Mouse (Mus musculus) forebrain, embryonic 16.5 days (tissue): ENCODE results near the gene Rasd2. TPM values are rescaled to one million over a fixed set of nuclear protein-coding genes. Genes with fewer than 3 reads are reported as not detected.

ENCODE experiments used
- ATAC-seq: fragments of 200-750 bp; cut with Nextera tagmentation; 2 replicates; pipeline ENCODE4 v1.8.0; 2017; ENCODE audit warnings: mild to moderate bottlenecking, moderate library complexity
- H3K27ac ChIP-seq: fragments of 300-500 bp; sonication (generic); 2 replicates; pipeline ENCODE4 v1.5.1; 2014; ENCODE audit warnings: low read length, control low read depth
- H3K27me3 ChIP-seq: fragments of 300-500 bp; sonication (generic); replicated peaks from 2 replicates; pipeline ENCODE4 v1.6.1; 2014; ENCODE audit warnings: low read length; ENCODE audit not compliant: control insufficient read depth, insufficient read depth
- H3K36me3 ChIP-seq: fragments of 300-500 bp; sonication (generic); 2 replicates; pipeline ENCODE4 v1.6.1; 2014; ENCODE audit not compliant: control insufficient read depth, insufficient read depth
- H3K4me1 ChIP-seq: fragments of 300-500 bp; sonication (generic); replicated peaks from 2 replicates; pipeline ENCODE4 v1.6.1; 2014; ENCODE audit warnings: low read length; ENCODE audit not compliant: control insufficient read depth, insufficient read depth
- H3K4me2 ChIP-seq: fragments of 300-500 bp; sonication (generic); 2 replicates; pipeline ENCODE4 v1.6.1; 2014; ENCODE audit warnings: mild to moderate bottlenecking, low read length, control low read depth
- H3K4me3 ChIP-seq: fragments of 300-500 bp; sonication (generic); replicated peaks from 2 replicates; pipeline ENCODE4 v1.5.1; 2014; ENCODE audit warnings: mild to moderate bottlenecking, low read length, control low read depth
- H3K9ac ChIP-seq: fragments of 300-500 bp; sonication (generic); replicated peaks from 2 replicates; pipeline ENCODE4 v1.6.1; 2014; ENCODE audit warnings: low read depth, low read length, control low read depth
- H3K9me3 ChIP-seq: fragments of 300-500 bp; sonication (generic); 2 replicates; pipeline ENCODE4 v1.6.1; 2016; ENCODE audit warnings: low read length; ENCODE audit not compliant: control insufficient read depth
- WGBS: fragments of 180-500 bp; shearing (Covaris S2); extraction: QIAGEN DNeasy Blood & Tissue Kit; methylation state at CpG from one replicate; pipeline ENCODE4 v1.1.7; 2014; 5-methylcytosine and 5-hydroxymethylcytosine counted together
- polyA plus RNA-seq: library from polyadenylated mRNA; unstranded; fragments of >200 nt; fragmentation: Nextera tagmentation; extraction: Ambion mirVana; gene quantifications from 2 replicates; pipeline ENCODE4 v1.2.1, GENCODE M21; 2015

The Rasd2 gene
- polyA plus RNA-seq, 1 experiment from 2014 or later = 1.4 TPM

DNA sequence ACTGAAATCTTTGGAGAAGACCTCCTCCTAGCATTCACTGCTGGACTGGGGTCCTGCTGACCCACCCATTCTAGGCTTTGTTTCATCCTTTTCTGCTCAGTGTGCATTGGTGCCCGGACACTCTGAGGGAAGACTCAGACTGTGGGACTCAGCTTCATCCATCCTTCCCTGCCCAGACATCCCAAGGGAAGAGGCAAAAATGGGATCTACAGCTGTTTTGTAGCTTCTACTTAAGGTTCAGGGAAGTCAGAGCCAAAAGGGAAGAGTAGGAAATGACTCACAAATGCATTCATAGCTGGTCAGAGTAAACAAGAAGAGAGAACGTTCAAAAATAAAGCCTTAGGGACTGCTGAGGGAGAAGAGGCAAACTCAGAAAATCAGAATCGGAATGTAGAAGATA is 40.3 kb downstream of the Rasd2 start:
- no peak for ATAC-seq
- no peaks in the 10 kb centered on the region for H3K4me1 ChIP-seq

GRCm38 (mm10) chr8:75255635-75256034 is 41.9 kb downstream of the Rasd2 start:
- no peaks in the 10 kb centered on the region for H3K9me3 ChIP-seq
- WGBS = 93% methylated on average over 3 of the region's 3 CpGs

More for the DNA sequence above, 40.3 kb downstream of the Rasd2 start:
- H3K36me3 ChIP-seq = no peaks in the 10 kb centered on the region
- H3K4me3 ChIP-seq = no peak overlapping the region
- H3K4me2 ChIP-seq = no peak overlapping the region
- H3K27me3 ChIP-seq = no peaks in the 10 kb centered on the region
- H3K9me3 ChIP-seq = peaks cover 2% of the 10 kb centered on the region; the same call in 1 of the 2 replicates
- no peak overlapping the region for H3K9ac ChIP-seq
- no peak overlapping the region for H3K27ac ChIP-seq
- 92% methylated on average over 3 of the region's 3 CpGs for WGBS

DNA sequence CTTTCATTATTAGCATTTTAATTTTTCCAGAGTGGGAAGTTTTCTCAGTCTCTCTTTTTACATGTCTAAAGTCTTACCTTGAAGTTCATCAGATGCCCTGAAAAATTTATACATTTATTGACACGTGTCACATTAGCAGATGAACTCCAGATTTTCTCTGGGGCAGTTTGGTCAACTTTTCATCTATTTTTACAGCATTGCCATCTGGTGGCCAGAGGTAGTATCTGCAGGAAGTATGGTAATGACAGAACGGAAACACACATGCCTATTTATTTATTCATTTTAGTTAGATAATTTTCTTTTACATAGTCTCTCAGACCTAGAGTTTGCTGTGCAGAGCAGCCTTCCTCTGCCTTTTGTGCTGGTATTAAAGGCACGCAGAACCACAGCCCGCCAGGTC is 58.4 kb downstream of the Rasd2 start:
- Histone ChIP-seq H3K4me2 (no peak overlapping the region), H3K4me3 (no peak overlapping the region), H3K4me1 (no peaks in the 10 kb centered on the region), H3K9ac (no peak overlapping the region), H3K27me3 (no peaks in the 10 kb centered on the region), H3K36me3 (no peaks in the 10 kb centered on the region), H3K27ac (no peak overlapping the region), H3K9me3 (no peaks in the 10 kb centered on the region)
- 27% methylated on average over 4 of the region's 4 CpGs for WGBS
- no peak for ATAC-seq

More at GRCm38 (mm10) chr8:75255635-75256034, 41.9 kb downstream of the Rasd2 start:
- Histone ChIP-seq H3K27ac (no peak overlapping the region), H3K27me3 (no peaks in the 10 kb centered on the region), H3K4me3 (no peak overlapping the region), H3K9ac (no peak overlapping the region), H3K4me1 (no peaks in the 10 kb centered on the region), H3K36me3 (no peaks in the 10 kb centered on the region), H3K4me2 (no peak overlapping the region)
- no peak for ATAC-seq

Other genes with a start within 250 kb of the Rasd2 start
- 41.2 and 48.3 TPM in 2 replicates for gene Hmgxb4, start 220.6 kb upstream of the Rasd2 start, polyA plus RNA-seq
- gene Tom1, start 180.2 kb upstream of the Rasd2 start, polyA plus RNA-seq = 13.4 and 17.4 TPM in 2 replicates
- gene Hmox1, start 120.3 kb upstream of the Rasd2 start, polyA plus RNA-seq = 8.2 TPM in 2 replicates
- gene Mcm5, start 104.4 kb upstream of the Rasd2 start, polyA plus RNA-seq = 61.9 and 67.1 TPM in 2 replicates
- gene Gm10358, start 192.6 kb downstream of the Rasd2 start, polyA plus RNA-seq = 0.23 TPM in 1 of 2 replicates, not detected in the other
- gene Iqcm, start 234.8 kb downstream of the Rasd2 start, polyA plus RNA-seq = 0.16 TPM in 1 of 2 replicates, not detected in the other